Mouse (Mus musculus) testis, adult 2 months (tissue): ENCODE results near the gene Il18. TPM values are rescaled to one million over a fixed set of nuclear protein-coding genes. Genes with fewer than 3 reads are reported as not detected.

Experiments used
- H3K27ac ChIP-seq: fragments of 200-500 bp; 2 replicates; pipeline ENCODE4 v1.5.1; 2012; ENCODE audit warnings: low read depth, low read length; ENCODE audit not compliant: control insufficient read depth, insufficient read depth
- H3K27me3 ChIP-seq: fragments of 200-500 bp; 2 replicates; pipeline ENCODE4 v1.6.1; 2012; ENCODE audit warnings: mild to moderate bottlenecking, low read length, moderate library complexity; ENCODE audit not compliant: control insufficient read depth, insufficient read depth
- H3K36me3 ChIP-seq: fragments of 200-500 bp; 2 replicates; pipeline ENCODE4 v1.6.1; 2012; ENCODE audit warnings: mild to moderate bottlenecking, low read length; ENCODE audit not compliant: control insufficient read depth, insufficient read depth
- H3K4me1 ChIP-seq: fragments of 200-500 bp; 2 replicates; pipeline ENCODE4 v1.6.1; 2012; ENCODE audit warnings: low read length; ENCODE audit not compliant: control insufficient read depth, insufficient read depth
- H3K4me3 ChIP-seq: fragments of 200-500 bp; 2 replicates; pipeline ENCODE4 v1.5.1; 2012; ENCODE audit warnings: low read depth, mild to moderate bottlenecking, low read length, moderate library complexity, mixed read lengths; ENCODE audit not compliant: control insufficient read depth
- CTCF ChIP-seq: fragments of 200-500 bp; IDR thresholded peaks from 2 replicates; pipeline ENCODE4 v1.5.1; 2012; ENCODE audit warnings: low read depth, mild to moderate bottlenecking, inconsistent platforms, low read length, moderate library complexity; ENCODE audit not compliant: control insufficient read depth, insufficient read depth, insufficient replicate concordance
- POLR2A ChIP-seq: fragments of 200-500 bp; IDR thresholded peaks from 2 replicates; pipeline ENCODE4 v1.6.1; 2012; ENCODE audit warnings: low read depth, mild to moderate bottlenecking, inconsistent platforms, low read length, moderate library complexity; ENCODE audit not compliant: control insufficient read depth
- polyA plus RNA-seq: library from polyadenylated mRNA; depleted of rRNA; stranded (reverse); fragments of >200 nt; gene quantifications from 2 replicates; pipeline ENCODE4 v1.2.3, GENCODE M21; 2012

The Il18 gene
- polyA plus RNA-seq, 1 experiment = 0.67 TPM

DNA sequence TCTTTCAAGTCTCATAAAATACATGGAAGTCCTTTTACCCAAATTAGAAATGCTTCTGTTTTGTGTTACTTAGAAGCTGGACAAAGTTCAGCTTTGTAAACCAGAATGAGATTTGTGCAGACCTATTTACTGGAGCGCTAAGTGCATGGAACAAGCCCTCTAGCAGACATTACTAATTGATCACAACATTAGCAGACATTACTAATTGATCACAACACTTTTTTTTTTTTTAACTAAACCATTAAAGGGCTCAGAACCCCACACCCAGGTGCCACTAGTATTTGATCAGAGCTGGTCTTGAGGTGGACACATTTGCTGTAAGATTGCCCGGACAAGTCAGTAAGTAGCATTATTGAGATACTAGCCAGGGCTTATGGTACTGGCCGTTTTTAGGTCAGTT, 20.8 kb upstream of the Il18 start:
- no peaks in the 10 kb centered on the region for H3K27me3 ChIP-seq
- no peaks in the 10 kb centered on the region for H3K36me3 ChIP-seq
- H3K4me3 ChIP-seq = no peak overlapping the region
- TF ChIP-seq POLR2A (no peak), CTCF (no peak)
- H3K27ac ChIP-seq = no peak overlapping the region
- H3K4me1 ChIP-seq = peaks cover 3% of the 10 kb centered on the region; the same call in 1 of the 2 replicates

DNA sequence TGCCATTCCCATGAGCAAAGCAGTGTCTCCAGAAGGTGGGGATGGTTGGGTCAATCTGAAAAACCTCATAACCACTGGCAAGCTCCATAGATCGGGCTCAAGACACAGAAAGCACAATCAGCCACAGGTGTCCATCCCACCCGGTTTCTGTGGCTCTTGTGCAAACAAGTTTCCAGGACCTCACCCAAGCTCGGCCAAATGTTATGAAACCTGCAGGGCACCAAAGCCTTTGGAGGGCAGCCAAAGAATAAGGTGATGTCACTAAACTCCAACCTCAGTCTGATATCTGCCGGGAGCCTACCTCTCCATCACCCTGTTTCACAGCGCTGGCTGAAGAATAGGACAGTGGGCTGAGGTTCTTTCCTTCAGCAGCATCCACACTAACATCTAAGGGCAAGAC, 18.7 kb upstream of the Il18 start:
- TF ChIP-seq CTCF = no peak
- TF ChIP-seq POLR2A = no peak
- peaks cover 3% of the 10 kb centered on the region; the same call in 1 of the 2 replicates for H3K4me1 ChIP-seq
- H3K36me3 ChIP-seq = no peaks in the 10 kb centered on the region

DNA sequence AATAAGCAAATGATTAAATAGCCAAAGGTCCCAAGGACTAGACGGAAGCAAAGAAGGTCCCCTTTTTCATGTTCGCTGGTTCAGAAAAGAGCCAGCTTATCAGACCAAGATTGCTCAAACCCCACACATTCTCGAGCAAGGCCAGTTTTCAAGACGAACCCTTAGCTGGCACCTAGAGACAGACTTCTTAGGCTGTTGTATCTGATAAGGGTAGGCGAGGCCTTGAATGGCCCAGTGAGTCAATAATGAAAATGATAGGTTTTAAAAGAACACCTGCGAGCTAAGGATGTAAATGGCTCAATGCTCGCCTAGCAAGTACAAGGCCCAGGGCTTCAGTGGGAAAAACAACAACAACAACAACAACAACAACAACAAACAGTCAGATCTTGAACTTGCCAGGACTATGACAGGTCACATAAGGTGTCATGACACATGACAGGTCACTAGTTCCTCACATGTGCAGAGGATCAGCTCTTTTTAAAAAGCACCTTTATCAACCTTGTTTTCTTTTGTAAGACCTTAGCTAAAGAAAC, 18.0 kb upstream of the Il18 start:
- Histone ChIP-seq H3K4me3 (no peak overlapping the region), H3K27me3 (no peaks in the 10 kb centered on the region), H3K4me1 (peaks cover 3% of the 10 kb centered on the region; the same call in 1 of the 2 replicates), H3K36me3 (no peaks in the 10 kb centered on the region), H3K27ac (no peak overlapping the region)
- no peak for TF ChIP-seq POLR2A
- no peak for TF ChIP-seq CTCF

More for the DNA sequence above, 18.7 kb upstream of the Il18 start:
- Histone ChIP-seq H3K4me3 (no peak overlapping the region), H3K27me3 (no peaks in the 10 kb centered on the region), H3K27ac (no peak overlapping the region)

DNA sequence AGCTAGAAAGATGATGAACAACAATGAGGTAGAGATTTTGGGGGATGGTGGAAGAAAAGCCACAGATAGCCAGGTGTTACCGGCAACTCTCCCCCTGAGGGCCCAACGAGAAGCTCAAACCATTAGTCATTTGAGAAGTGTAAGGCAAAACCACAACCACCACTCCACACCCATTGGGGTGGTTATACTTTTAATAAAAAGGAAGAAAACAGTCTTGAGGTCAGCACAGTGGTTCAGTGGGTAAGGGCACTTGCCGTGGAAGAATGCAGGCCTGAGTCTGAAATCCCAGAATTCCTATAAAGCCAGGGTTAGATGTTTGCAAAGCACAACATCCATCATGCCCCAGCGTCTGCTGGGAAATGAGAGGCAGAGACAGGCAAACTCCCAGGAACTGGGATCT, 17.3 kb upstream of the Il18 start:
- H3K36me3 ChIP-seq = no peaks in the 10 kb centered on the region
- peaks cover 3% of the 10 kb centered on the region; the same call in 1 of the 2 replicates for H3K4me1 ChIP-seq
- no peaks in the 10 kb centered on the region for H3K27me3 ChIP-seq
- H3K27ac ChIP-seq = no peak overlapping the region
- no peak for TF ChIP-seq CTCF
- TF ChIP-seq POLR2A = no peak
- H3K4me3 ChIP-seq = no peak overlapping the region

DNA sequence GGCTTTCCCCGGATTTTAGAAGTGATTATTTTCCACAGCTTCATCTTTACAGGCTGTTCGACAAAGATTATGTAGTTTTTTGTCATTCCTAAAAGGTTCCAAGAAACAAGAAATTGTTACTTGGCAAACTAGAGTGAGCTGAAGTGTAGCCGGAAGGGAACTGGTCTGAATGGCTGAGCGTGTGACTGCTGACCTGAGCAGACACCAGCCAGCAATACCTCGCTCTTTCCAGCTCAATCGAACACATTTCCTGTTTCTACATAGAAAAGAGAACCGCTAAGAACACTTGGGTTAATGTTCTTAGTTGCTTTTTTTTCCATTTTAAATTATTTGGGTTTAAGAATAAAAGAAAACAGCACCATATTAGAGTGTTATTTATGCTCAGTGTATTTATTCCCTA, 14.5 kb upstream of the Il18 start:
- H3K4me1 ChIP-seq = no peaks in the 10 kb centered on the region

DNA sequence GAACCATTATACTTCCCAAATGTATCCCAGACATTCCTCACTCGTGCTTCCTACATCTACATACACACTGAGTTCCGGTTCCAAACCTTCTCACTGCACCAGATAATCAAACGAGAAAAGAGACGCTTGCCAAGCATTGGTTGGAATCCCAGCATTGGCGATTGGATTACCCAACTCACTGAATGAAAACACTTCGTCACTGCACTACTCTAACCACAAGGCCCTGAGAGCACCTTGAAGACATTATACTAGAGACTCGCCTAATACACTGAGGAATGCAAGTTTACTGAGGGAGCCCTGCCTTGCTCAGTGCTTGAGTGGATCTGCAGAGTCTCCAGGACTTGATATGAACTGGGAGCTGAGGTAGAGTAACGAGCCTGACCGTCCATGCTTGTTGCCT, 12.2 kb upstream of the Il18 start:
- TF ChIP-seq CTCF = no peak
- no peak for TF ChIP-seq POLR2A
- Histone ChIP-seq H3K36me3 (no peaks in the 10 kb centered on the region), H3K4me3 (no peak overlapping the region), H3K4me1 (no peaks in the 10 kb centered on the region), H3K27me3 (no peaks in the 10 kb centered on the region), H3K27ac (no peak overlapping the region)

More for the DNA sequence above, 14.5 kb upstream of the Il18 start:
- H3K4me3 ChIP-seq = no peak overlapping the region
- no peaks in the 10 kb centered on the region for H3K36me3 ChIP-seq
- TF ChIP-seq POLR2A (no peak), CTCF (no peak)
- no peaks in the 10 kb centered on the region for H3K27me3 ChIP-seq
- no peak overlapping the region for H3K27ac ChIP-seq

DNA sequence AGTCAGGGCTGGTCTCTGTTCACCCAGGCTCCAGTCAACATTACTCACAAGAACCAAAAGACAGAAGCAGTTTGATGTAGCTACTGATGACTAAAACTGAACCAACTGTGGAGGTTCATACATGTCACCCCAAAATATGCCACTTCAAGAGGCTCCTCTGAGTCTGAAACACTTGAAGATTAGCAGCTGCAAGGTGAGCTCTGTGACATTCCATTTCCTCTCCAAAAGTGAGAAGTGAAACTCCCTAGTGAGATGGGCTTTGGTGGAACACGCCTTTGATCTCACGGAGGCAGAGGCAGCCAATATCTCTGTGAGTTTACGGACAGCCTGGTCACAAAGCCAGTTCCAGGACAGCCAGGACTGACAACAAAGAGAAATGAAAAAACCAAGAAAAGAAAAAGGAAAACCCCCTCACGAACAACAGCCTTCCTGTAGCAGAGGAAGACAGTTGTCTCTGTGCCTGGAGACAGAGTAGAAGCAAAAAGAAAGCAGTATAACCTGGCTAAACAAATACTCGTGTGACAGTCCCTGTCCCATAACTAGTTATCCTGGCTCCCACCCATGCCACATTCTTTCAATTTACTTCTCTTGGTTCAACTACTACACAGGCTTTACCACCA, 6.7 kb upstream of the Il18 start:
- H3K4me3 ChIP-seq = no peak overlapping the region
- no peaks in the 10 kb centered on the region for H3K27me3 ChIP-seq
- no peaks in the 10 kb centered on the region for H3K4me1 ChIP-seq
- no peak for TF ChIP-seq POLR2A
- no peak for TF ChIP-seq CTCF
- no peak overlapping the region for H3K27ac ChIP-seq
- H3K36me3 ChIP-seq = no peaks in the 10 kb centered on the region
